Mouse (Mus musculus) left cerebral cortex, adult 9 months (tissue): ENCODE measurements around the gene Prkag1.

Experiments
- DNase-seq, 2 experiments: peaks; one replicate each; pipeline ENCODE4 v3.0.0; 2022; ENCODE audit warnings: low spot score in 2 of 2

Gene Prkag1

DNA sequence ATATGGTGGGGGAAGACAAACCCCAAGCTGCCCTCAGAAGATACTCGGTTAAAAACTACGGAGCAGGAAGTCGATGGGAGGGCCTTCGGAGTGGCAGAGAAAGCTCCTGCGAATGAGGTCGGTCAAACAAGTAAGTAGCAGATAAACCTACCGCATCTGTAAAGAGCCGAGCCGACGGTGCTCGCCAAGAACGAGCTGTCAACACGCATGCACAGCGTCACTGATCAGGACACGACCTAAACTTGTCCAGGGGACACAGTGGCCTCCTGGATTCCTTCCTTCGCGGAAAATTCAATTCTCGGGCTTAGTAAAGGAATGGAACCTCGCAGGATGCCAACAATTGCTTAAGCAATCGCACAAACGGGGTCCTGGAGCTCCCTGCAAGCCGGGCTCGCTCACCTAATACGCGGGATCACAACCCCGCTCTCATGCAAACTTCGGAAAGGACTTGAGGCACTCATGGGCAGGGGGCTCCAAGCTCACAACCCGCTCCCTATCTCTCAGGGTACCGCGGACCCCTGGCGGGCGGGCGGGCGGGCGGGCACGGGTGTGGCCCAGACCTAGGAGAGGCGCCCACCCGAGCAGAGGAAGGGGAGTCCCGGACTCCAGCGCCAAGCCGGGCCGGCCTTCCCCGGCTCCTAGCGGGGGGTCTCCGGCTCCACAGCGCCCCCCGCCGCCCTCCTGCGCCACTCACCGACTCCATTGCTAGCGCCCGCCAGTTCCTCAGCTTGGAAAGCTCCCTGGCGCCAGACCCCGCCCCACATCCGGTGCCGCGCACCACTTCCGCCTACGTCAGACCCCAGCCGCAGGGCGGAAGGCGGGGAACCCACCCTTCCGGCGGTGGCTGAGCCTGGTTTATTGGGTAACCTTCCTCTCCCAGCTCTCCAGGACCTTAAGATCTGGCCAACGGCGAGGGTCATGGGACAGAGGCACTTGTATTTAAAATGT, at the start of gene Prkag1:
Gene Prkag1 (minus strand): TSS at position 786 of the 948 bp plus-strand sequence.
- DNase-seq = peak; percentile 87 to 93

DNA sequence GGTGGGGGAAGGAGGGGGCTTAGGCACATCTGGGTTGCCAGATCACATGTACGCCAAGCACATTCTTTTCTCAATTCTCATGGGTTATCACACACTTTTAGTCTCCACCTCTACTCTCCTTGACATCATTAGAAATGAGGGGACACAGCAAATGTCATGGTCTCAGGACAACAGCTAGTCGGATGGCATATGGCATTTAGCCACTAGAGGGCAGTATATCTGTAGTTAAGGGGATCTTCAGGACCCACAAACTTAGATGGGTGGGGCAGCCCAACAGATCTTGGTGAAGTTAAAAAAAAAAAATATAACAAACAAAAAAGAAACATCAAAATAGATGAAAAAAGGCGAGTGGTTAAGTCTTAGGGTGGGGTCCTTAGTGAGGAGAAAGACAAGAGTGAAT, 46.0 kb upstream of the Prkag1 start:
- DNase-seq = peak in 1 of 2 experiments; percentile 64

DNA sequence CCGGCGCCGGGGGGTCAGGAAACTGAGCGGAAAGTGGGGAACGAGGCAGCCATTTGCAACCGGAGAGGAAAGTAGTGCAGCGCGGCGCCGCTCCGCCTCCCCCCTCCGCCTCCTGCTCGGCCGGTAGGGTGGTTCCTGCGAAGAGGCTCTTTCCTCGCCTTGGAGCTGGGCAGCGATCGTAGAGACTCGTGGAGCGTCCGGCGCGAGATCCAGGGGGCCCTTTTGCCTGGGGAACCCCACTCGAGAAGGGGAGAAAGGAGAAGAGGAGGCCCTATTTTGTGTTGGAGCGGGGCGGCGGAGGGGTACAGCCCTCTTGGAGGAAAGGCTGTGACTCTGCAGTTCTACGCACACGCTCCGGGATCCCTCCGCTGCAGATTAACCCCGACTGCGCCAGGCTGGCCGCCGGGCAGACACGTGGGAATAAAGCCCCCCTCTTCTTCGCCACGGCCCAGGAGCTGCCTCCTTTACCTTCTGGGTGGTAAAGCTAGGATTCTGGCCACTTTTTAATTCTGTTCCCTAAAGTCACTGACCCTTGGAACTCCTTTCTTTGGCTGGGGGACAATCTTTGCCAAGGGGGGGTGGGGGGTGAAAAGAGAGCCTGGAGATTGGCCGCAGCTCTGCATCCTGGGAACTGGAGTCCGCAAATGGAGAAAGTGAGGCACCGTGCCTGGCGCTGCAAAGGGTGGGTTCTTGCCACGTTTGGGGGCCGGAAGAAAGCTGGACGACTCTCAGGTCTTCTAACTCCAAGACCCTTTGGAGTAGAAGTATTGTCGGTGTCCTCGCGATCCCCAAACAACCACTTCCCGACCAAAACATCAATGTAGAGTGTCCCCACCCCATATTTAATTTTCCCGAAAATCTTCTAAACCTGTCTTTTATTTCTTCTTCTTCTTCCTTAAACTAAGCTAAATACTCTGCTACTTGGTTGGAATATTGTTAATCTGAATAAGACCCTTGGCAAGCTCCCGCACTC, 40.9 kb upstream of the Prkag1 start:
- DNase-seq = peak; percentile 76 to 95

DNA sequence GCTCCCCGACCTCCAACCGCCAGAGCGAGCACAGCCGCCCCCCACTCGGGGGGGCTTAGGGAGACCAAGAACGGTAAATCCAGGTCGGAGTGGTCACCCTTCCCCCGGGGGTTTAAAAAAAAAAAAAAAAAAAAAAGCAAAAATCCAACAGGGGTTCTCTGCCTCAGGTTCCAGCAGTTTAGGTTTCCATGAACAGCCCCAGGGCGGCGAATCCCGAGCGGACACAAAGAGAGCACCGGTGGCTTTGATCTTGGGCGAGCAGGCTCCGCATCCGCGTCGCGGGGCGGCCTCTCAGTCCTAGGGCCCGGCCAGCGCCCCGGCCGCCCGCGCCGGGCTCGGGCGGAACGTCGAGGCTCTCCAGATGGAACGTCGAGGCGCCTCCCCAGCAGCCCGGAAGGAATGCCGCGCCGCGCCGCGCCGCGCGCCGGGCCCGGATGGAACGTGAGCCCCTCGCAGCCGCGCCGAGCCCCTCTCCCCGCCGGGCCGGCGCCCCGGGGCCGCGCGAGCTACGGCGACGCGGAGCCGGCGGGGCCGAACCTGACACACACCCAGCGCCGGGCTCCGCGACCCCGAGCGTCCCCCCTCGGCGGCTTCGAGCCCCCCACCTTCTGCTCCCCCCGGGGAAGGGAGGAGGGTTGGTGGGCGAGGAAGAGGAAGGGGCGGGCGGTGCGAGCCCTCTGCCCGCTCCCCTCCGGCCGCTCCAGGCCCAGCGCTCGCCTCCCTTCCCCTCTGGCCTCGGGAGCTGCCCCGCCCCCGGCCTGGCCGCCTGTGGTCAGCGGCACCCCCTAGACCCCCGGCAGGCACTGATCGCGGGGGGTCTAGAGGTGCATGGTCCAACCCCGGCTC, 40.0 kb upstream of the Prkag1 start, which contains the start of gene Kmt2d:
Gene Kmt2d (minus strand): TSS at position 135 of the 846 bp plus-strand sequence.
- no peak for DNase-seq

DNA sequence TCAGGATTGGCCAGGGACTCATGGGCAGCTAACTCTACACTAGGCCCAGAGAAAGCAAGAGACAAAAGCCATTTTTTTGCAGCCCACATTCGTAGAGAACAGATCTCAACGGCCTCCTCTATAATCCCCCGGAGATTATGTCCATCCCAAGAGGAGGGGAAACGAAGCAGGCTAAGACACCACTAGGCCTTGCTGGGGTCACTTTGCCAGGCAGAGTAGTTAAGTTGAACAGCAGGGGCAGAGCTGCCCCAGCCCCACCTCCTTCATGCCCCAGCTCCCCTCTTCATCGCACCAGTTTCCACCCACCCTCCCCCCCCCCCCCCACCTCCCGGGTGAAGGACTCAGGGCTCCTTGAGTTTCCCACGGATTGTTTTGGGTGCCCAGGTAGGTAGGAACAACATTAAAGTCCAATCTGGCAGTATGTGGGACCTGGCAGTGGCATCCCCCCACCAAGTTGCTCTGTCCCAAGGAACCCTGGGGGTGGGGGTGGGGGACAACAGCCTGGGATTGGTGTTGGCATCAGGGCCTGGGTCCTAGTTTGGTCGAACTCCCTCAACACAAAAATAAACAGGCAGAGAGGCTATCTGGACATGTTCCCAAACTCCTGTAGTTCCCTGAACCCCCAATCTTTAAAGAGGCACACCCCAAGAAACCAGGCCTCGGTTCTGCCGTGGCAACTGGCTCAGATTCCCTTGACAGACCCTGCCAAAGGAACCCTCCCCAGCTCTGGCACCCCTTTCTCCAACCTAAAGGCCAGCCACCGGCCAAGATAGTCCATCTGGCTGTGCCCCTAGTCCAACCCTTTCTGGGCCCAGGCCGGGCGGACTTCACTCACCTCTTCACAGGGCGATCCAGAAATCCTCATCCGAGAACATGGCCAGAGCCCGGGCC, 39.1 kb upstream of the Prkag1 start:
- no peak for DNase-seq

DNA sequence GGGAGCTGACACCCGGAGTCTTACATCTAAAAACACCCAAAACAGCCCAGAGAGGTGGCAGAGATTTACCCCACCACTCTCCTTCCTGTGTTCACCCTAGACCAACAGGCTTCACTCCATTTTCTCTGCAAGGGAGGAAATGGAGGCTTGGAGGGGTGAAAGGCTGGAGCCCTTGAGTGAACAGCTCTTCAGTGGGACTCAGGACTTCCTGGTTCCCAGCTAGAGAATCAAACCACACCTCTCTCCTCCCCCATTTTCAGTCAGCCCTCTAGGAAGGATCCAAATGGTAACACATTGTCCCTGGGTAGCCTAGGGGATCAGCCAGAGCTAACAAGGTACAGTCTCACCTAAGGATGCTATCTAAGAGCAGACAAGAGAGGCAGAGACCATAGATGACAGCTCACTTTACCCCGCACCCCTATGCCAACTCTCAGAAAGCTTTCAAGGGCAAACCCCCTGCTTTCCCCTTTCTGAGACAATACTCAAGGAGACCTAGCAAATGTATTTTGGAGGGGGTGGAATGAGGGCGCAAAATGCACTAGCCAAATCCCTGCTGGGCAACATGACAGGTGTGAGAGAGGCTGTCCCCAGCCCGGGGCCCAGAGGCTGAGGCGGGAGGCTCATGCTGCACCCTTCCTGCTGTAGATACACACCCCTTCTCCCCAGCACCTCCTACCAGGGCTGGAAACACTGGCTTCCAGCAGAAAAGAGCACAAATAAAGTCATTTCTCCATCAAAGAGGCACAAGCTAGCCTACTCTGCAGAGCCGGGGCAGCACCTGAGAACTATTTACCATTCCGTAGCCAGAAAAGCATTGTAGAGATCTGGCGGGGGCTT, 38.2 kb upstream of the Prkag1 start:
- DNase-seq = no peak

DNA sequence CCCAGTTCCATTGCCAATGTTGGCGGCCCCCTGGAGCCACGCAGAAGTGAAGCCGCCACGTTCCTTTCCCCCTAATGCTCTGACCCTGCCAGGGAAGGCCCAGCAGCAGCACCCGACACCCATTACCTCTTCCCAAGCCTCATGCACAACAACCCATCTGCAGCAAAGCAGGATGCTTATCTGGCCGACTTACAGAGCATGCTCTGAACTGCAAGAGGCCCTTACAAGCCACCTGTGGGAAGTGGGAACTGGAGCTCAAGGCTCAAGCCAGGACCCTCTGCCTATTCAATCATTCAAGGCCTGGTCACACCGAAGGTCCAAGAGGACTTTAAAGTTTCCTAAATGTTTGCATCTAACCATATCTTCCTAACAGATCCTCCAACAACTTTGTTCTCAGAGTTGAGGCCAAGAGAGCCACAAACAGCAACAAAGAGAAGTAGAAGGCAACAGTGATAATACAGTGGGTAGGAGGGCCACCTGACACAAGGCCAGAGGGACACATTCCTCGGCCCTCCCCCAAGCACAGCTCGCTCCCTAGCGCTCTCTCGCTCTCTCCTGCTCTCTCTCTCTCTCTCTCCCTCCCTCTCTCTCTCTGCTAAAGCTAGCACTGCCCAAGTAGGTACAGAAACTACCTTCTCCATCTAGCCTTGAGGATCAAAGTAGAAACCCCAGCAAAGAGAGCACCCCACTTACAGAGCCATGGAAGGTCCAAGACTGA, 37.2 kb upstream of the Prkag1 start:
- DNase-seq = no peak

DNA sequence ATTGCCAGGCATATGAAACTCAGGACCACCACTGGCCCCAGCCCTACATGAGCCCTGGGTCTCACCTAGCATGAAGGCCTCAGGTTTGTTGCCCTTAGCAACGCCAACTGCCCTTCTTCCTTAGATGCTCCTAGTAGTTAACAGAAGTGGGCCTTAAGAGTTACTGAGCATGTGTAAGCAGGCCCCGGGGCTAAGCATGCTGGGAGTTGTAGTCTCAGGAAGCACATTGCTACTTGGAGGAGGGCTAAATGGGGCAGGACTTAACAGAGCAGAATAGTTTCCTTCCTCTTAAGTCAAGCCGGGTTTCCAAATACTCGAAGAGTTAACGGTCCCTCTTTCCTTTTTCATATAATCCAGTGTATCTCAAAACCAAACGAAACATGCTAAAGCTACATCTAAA, 36.0 kb upstream of the Prkag1 start:
- peak in 1 of 2 experiments; percentile 65 for DNase-seq

DNA sequence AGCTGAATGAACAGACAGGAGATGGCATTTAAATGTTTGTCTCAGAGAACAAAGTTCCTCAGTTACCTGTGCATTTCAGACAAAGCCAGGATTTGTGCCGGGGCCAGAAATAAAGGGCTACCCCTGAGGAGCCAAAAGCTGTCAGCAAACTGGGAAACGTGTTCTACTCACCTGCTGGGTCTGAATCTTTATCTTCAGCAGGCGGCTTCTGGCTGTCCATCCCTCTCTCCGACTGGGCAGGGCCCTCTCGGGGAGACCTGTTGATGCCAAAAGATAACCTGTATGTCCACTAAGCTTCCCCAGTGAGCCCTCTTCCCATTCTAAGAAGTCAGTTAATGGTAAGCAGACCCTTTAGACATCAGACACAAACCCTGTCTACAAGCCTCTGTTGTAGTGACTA, 35.2 kb upstream of the Prkag1 start:
- DNase-seq = no peak

DNA sequence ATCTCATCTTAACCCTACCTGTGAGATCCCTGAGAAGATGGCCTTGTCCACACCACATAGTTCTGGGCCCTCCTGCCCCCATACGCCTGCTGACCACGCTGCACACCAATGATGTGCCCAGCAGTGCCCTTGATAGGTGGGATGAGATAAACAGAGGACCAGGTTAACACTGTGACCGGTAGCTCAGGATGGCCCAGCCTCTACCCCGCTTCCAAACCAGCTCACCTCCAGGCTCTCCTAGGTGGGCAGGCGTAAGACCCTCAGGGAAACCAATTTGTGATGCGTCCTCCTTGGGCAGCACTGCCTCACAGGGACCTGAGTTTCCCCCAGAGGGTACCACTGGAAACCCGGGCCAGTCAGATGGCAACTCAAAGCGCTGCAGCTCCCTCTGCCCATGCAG, 34.5 kb upstream of the Prkag1 start:
- DNase-seq = no peak

DNA sequence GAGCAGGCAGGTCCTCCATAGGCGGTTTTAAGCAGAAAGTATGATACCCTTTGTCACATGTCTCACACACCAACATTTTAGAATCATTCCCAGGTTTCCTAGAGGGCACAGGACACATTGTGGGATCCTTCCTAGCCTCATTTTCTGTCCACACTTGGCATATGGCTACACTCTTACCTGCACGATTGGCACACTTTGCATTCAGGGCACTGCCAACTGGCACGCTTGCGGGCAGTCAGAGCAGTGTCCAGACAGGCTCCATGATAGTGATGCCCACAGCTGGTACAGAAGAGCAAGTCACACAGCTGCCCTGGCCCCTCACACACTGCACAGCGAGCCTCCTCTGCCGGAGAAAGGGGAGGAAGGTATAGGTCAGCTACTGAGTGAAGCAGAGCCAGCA, 33.6 kb upstream of the Prkag1 start:
- no peak for DNase-seq

DNA sequence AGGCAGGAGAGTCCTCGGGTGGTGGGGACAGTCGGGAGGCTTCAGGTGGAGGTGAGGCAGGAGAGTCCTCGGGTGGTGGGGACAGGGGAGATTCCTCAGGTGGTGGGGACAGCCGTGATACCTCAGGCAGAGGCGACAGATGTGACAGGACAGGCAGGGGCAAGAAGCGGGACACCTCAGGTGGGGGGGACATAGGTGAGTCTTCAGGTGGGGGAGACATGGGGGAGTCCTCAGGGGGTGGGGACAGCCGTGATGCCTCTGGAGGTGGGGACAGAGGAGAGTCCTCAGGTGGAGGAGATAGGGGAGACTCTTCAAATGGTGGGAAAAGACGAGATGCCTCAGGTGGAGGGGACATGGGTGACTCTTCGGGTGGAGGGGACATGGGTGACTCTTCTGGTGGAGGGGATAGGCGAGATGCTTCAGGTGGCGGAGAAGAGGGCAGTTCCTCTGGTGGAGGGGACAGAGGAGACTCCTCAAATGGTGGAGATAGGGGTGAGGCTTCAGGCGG, 32.2 kb upstream of the Prkag1 start:
- no peak for DNase-seq

DNA sequence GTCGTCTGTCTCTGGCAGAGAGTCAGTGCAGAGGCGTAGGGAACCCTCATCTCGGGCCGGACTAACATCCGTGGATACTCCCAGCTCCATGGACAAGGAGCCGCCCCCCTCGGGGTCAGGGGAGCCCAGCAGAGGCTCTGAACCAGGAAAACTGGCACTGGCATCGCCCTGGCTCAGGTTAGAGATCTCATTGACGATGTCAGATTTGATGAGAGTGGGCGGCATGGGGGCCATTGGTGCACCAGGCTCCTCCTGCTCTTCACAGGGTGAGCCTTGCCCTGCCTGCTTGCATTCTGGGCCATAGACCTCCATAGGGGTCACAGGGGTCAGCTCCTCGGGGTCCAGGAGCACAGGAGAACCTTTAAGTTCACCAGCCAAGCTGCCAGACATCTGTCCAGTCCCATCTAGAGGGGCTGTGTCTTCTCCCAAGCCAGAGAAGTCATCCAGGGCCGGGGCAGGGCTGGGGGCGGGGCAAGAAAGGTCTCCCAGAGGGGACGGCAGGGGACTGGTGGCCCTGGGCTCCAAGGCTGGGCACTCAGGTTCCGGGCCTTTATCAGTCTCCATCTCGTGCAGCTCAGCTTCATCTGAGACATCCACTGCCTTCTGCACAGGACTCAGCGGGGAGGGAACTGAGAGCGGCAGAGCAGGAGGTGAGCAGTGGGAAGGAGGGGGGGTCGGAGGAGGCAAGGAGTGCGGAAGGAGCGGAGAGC, 30.5 kb upstream of the Prkag1 start:
- no peak for DNase-seq

DNA sequence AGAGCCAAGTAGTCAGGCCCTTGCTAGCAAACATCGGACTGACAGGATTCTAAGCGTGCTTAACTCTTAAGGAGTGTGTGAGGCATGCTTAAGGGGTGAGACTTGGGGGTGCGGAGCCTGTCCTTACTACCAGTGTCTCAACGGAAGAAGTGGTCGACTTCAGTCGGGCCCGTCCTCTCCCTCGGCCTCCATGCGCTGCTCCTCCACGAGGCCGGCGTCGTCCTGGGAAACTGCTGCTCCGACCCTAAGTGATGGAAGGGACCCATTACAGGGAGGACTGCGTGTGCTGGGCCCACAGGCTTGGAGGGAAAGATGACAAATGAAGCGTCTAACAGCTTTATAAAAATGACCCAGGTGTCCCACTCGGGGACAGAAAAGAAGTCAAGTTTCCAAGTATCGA, 29.6 kb upstream of the Prkag1 start:
- DNase-seq = no peak

DNA sequence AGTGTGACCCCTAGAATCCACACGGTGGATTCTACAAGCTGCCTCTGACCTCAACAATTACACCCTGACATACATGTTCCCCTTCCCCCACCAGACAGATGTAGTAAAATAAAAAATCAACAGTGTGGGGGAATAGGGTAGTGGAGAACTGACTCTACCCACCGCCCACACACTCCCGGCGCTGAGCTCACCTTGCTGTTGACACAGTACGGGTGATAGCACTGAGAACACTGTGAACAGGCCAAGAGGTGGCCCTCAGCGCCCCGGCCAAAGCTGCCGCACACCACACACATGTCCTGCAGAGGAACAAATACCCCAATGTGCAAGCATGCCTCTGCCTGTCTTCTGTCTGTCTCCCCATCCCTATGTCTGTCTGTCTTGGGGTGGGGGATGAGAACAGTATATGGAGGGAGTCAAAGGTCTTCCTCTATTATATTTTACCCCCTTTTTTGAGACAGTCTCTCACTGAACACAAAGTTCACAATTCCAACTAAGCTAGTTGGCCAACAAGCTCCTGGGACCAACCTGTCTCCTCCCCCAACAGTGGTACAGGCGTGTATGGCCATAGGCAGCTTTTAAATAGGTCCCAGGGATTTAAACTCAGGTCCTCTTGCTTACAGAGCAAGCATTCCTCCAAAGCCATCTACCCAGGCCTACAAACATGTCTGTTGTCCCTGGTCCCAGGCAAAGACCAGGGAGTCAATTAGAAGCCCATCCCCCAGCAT, 28.2 kb upstream of the Prkag1 start:
- DNase-seq = no peak

DNA sequence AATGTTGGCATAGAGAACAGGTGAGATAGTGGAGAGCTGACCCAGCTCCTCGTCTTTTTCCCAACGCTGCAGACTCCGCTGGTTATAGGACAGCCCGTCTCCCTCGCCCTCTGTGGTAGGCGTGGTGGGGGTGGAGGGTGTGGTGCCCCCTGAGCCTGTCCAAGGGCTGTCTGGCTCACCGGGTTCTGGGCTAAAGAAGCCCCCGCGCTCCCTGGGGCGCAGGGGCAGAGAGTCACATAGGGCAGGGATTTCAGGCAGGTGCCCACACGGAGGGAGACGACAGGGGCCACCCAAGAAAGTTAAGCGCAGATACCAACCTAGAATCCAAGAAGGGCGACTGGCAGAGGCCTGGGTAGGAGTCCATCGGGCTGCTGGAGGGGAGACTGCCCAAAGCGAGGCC, 22.9 kb upstream of the Prkag1 start:
- no peak for DNase-seq
